Mouse (Mus musculus) neural tube, embryonic 12.5 days (tissue): ENCODE data around the gene Ndc80. TPM values are rescaled to one million over a fixed set of nuclear protein-coding genes. Genes with fewer than 3 reads are reported as not detected.

ENCODE experiments used
- ATAC-seq: fragments of 200-750 bp; cut with Nextera tagmentation; 2 replicates; pipeline ENCODE4 v1.8.0; 2017; ENCODE audit warnings: low read depth, mild to moderate bottlenecking, moderate TSS enrichment, moderate library complexity; ENCODE audit not compliant: low FRiP score
- H3K27ac ChIP-seq: fragments of 300-500 bp; sonication (generic); 2 replicates; pipeline ENCODE4 v1.5.1; 2016
- H3K27me3 ChIP-seq: fragments of 300-500 bp; sonication (generic); replicated peaks from 2 replicates; pipeline ENCODE4 v1.6.1; 2016; ENCODE audit warnings: mild to moderate bottlenecking
- H3K36me3 ChIP-seq: fragments of 300-500 bp; sonication (generic); 2 replicates; pipeline ENCODE4 v1.6.1; 2016; ENCODE audit warnings: mild to moderate bottlenecking
- H3K4me1 ChIP-seq: fragments of 300-500 bp; sonication (generic); 2 replicates; pipeline ENCODE4 v1.6.1; 2016
- H3K4me2 ChIP-seq: fragments of 300-500 bp; sonication (generic); replicated peaks from 2 replicates; pipeline ENCODE4 v1.6.1; 2016; ENCODE audit warnings: mild to moderate bottlenecking
- H3K4me3 ChIP-seq: fragments of 300-500 bp; sonication (generic); 2 replicates; pipeline ENCODE4 v1.5.1; 2016
- H3K9ac ChIP-seq: fragments of 300-500 bp; sonication (generic); 2 replicates; pipeline ENCODE4 v1.6.1; 2016; ENCODE audit warnings: mild to moderate bottlenecking
- H3K9me3 ChIP-seq: fragments of 300-500 bp; sonication (generic); 2 replicates; pipeline ENCODE4 v1.6.1; 2016; ENCODE audit warnings: mild to moderate bottlenecking
- WGBS: fragments of 180-500 bp; shearing (Covaris S2); methylation state at CpG from one replicate; pipeline ENCODE4 v1.1.7; 2016; 5-methylcytosine and 5-hydroxymethylcytosine counted together
- polyA plus RNA-seq: library from polyadenylated mRNA; unstranded; fragments of >200 nt; fragmentation: Nextera tagmentation; extraction: Ambion mirVana; gene quantifications from 2 replicates; pipeline ENCODE4 v1.2.1, GENCODE M21; 2016

Gene Ndc80
- polyA plus RNA-seq, 1 experiment from 2014 or later: 33.7 TPM

DNA sequence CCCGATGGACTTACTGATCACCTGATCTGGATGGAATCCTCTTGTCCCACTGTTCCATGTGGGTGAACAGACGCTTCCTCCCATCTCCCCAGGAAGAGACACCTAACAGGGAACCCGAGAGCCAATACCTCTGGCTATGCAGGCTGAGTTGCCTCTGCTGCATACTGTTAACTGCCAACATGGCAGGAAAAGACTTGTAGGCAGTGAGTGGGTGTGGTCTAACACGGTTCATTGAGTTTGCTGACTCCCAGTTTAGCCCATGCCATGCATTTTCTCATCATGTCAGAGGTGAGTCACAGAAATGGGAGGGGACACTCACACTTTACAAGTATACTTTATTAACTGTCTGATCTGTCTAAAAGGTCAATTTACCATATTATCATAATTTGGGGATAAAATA lies 30.9 kb downstream of the Ndc80 start:
- no peaks in the 10 kb centered on the region for H3K4me1 ChIP-seq
- no peak for ATAC-seq
- peaks cover 52% of the 10 kb centered on the region for H3K36me3 ChIP-seq
- H3K27me3 ChIP-seq: no peaks in the 10 kb centered on the region
- H3K4me3 ChIP-seq: no peak overlapping the region
- no peaks in the 10 kb centered on the region for H3K9me3 ChIP-seq
- H3K4me2 ChIP-seq: no peak overlapping the region
- 95% methylated on average over 4 of the region's 4 CpGs for WGBS
- H3K27ac ChIP-seq: no peak overlapping the region
- H3K9ac ChIP-seq: no peak overlapping the region

DNA sequence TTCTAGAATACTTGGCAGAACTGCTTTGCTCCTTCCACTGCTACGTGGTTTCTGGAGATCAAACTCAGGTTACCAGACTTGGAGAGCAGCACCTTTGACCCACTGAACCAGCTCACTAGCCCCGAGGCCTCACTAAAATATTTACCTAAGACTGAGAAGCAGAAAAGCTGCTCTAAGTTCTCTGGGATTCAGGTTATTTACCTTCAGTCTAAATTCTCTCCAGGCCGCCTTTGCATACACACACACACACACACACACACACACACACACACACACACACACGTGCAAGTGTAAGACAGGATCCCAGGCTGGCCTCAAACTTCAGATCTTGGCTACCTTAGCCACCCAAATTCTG lies 35.3 kb downstream of the Ndc80 start:
- Histone ChIP-seq H3K4me2 (no peak overlapping the region), H3K27ac (no peak overlapping the region), H3K36me3 (peaks cover 18% of the 10 kb centered on the region), H3K4me3 (no peak overlapping the region), H3K9me3 (no peaks in the 10 kb centered on the region), H3K4me1 (peaks cover 3% of the 10 kb centered on the region; the same call in 1 of the 2 replicates), H3K9ac (no peak overlapping the region), H3K27me3 (no peaks in the 10 kb centered on the region)
- 77% methylated on average over 4 of the region's 4 CpGs for WGBS
- ATAC-seq: no peak

DNA sequence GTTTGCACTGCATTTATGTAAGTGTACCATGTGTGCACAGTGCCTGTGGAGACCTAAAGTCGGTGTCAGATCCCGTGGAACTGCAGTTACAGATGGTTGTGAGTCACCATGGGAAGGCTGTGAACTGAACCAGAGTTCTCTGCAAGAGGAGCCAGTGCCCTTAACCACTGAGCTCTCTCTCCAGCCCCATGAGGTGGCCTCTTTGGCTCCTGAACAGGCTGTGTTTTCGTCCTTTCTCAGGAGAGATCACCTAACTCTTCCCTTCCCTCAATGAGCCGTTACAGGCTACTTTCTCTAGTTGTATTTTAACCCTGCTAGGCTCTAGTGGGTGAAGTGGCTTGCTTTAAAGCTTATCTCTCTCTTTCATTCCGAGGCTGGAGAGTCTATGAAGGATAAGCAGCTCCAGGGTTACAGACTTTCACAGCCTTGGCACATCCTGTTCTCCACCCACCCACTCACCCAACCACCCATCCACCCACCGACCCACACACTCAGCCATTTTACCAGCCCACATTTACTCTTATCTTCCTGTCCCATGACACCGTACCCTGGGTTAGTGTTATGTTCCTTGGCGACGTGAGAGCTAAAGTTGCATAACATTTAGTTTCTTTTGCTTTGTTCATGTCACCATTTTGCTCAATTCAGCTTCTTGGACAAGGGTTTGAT lies 35.9 kb downstream of the Ndc80 start:
- H3K27ac ChIP-seq: no peak overlapping the region
- H3K36me3 ChIP-seq: peaks cover 13% of the 10 kb centered on the region
- no peak for ATAC-seq
- no peak overlapping the region for H3K4me2 ChIP-seq
- no peaks in the 10 kb centered on the region for H3K9me3 ChIP-seq
- 82% methylated on average over 9 of the region's 9 CpGs for WGBS
- H3K27me3 ChIP-seq: no peaks in the 10 kb centered on the region
- H3K4me3 ChIP-seq: no peak overlapping the region
- H3K4me1 ChIP-seq: peaks cover 3% of the 10 kb centered on the region; the same call in 1 of the 2 replicates
- H3K9ac ChIP-seq: no peak overlapping the region

DNA sequence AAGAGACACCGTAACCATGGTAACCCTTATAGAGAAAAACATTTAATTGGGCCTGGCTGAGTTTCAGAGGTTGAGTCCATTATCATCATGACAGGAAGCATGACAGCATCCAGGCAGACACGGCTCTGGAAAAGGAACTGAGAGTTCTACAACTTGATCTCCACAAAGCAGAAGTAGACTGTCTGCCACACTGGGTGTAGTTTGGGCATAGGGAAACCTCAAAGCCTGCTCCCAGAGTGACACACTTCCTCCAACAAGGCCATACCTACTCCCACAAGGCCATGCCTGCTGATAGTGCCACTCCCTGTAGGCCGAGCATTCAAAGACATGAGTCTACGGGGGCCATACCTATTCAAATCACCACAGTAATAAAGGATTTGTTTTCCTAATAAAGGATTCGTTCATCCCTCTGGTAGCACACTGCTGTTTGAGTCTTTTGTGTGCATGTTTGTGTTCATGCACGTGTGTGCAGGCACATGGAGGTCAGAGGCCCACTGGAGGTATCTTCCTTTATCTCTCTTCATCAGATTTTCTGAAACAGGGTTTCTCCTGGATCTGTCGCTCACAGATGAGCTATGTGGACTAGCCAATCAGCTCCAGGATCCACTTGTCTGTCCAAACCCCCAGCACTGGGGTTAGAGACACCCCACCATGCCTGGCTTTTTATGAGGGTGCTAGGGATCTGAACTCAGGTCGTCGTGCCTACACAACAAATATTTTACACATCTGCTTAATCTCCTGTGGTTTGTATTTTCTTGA lies 36.8 kb downstream of the Ndc80 start:
- H3K27me3 ChIP-seq: no peaks in the 10 kb centered on the region
- no peaks in the 10 kb centered on the region for H3K9me3 ChIP-seq
- H3K4me3 ChIP-seq: no peak overlapping the region
- WGBS: 83% methylated on average over 9 of the region's 9 CpGs
- no peak overlapping the region for H3K4me2 ChIP-seq
- no peak overlapping the region for H3K9ac ChIP-seq
- H3K27ac ChIP-seq: no peak overlapping the region
- no peak for ATAC-seq
- peaks cover 5% of the 10 kb centered on the region; the same call in 1 of the 2 replicates for H3K36me3 ChIP-seq
- H3K4me1 ChIP-seq: peaks cover 3% of the 10 kb centered on the region; the same call in 1 of the 2 replicates

DNA sequence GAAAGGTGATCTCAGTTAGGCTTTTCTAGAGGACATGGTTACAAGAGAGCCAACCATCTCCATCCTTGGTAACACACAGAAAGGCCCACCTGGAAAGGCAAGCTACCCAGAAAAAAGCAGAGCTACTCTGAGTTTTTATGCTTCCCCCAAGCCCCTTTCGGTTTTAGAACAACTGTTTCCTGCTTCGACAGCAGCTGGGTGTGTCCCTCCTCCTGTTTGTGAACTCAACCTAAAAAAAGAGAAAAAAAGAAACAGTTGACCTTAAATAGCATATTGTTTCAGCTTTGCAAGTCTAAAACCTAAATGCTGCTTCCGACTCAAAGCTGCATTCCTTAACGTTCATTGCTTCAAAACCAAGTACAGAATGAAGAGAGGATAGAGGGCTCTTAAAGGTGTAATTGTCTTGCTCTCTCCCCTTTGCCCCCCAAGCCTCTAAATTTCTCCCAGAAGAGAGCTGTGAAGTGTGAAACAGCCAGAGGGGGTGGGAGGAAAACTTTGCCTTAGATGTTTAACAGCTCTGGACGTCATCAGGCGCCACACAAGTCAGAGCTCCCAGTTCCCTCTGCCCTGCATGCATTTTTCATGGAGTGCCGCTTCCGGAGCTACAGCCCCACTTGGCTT lies 40.3 kb downstream of the Ndc80 start:
- 29% methylated on average over 8 of the region's 8 CpGs for WGBS
- Histone ChIP-seq H3K9me3 (no peaks in the 10 kb centered on the region), H3K4me2 (peak overlapping the region; percentile 12), H3K36me3 (no peaks in the 10 kb centered on the region), H3K27ac (no peak overlapping the region), H3K4me1 (peaks cover 3% of the 10 kb centered on the region; the same call in 1 of the 2 replicates), H3K4me3 (no peak overlapping the region), H3K9ac (no peak overlapping the region), H3K27me3 (no peaks in the 10 kb centered on the region)
- ATAC-seq: no peak

DNA sequence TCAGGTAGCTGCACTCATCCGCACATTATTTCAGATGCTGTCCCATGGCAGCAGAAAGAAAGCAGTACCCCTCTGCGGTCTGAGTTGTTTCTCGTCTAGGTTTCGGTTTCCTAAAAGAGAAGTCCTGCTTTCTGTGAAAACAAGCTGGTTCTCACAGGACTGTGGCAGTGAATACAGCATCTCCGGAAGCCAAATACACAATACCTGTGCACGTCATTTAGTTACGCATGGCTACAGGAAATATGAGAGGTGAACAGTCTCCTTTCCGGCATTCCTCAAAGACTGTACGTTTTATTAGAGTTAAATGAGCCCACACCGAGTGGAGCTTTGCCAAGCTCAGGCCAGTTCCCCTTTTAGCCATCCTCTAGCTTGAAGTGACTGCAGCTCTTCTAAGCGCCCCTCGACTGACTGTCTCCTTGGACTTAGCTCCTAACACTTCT lies 40.8 kb downstream of the Ndc80 start:
- peak overlapping the region; percentile 12 for H3K4me2 ChIP-seq
- no peaks in the 10 kb centered on the region for H3K36me3 ChIP-seq
- H3K27ac ChIP-seq: no peak overlapping the region

DNA sequence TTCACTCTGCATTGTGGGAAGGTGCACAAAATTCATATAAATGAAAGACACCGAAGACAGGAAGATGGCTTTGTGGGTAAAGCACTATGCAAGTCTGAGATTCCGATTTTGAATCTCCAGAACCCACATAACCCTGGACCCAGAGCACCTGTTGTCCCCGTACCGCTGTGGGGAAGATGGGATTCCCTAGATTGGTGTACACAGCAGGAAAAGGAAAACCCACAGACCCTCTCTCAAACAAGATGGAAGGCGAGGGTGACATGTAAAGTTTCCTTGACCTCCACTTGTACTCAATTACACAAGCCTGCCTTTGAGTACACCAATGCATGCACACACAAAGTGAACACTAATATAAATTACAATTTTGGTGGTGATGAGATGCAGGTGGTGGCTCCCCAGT lies 41.9 kb downstream of the Ndc80 start:
- no peak overlapping the region for H3K4me3 ChIP-seq
- no peaks in the 10 kb centered on the region for H3K27me3 ChIP-seq
- 90% methylated on average over 5 of the region's 5 CpGs for WGBS

More for the DNA sequence above, 40.8 kb downstream of the Ndc80 start:
- Histone ChIP-seq H3K4me3 (no peak overlapping the region), H3K9me3 (no peaks in the 10 kb centered on the region), H3K4me1 (peaks cover 3% of the 10 kb centered on the region; the same call in 1 of the 2 replicates), H3K9ac (no peak overlapping the region), H3K27me3 (no peaks in the 10 kb centered on the region)
- ATAC-seq: no peak
- WGBS: 69% methylated on average over 12 of the region's 12 CpGs

DNA sequence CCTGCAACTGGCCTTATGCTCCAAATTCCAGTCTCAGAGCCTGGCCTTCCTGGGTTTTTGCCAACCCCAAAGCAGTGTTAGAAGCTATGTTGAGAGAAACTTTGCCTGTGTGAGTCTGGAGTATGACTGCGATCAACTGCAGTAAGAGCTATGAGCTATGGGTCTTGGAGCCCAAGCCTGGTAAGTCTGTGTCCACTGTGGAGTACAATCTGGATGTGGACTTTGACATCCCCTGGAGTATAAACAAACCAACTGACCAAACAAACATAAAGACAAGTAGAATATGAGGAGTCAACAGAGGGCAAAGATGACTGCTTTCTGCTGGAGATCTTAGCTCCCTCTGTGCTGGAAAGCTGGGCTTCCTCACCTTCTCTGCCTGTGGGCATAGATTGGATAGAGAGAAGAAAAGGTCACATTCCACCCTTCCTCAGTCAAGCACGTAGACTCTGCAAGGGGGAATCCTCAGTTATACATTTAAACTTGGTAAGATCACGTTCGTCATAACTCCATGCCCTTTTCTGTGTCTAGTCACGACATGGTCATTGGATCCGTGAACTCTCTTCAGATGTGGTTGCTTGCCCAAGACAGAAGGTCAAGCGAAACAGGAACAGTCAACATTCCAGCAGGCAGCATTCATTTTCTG lies 43.1 kb downstream of the Ndc80 start:
- no peak overlapping the region for H3K9ac ChIP-seq
- H3K27me3 ChIP-seq: no peaks in the 10 kb centered on the region
- no peaks in the 10 kb centered on the region for H3K9me3 ChIP-seq
- no peak overlapping the region for H3K4me2 ChIP-seq
- no peak overlapping the region for H3K27ac ChIP-seq
- WGBS: 93% methylated on average over 7 of the region's 7 CpGs
- no peak overlapping the region for H3K4me3 ChIP-seq
- ATAC-seq: no peak
- H3K4me1 ChIP-seq: peaks cover 3% of the 10 kb centered on the region; the same call in 1 of the 2 replicates
- no peaks in the 10 kb centered on the region for H3K36me3 ChIP-seq

More for the DNA sequence above, 41.9 kb downstream of the Ndc80 start:
- ATAC-seq: no peak
- Histone ChIP-seq H3K4me1 (peaks cover 3% of the 10 kb centered on the region; the same call in 1 of the 2 replicates), H3K4me2 (no peak overlapping the region), H3K36me3 (no peaks in the 10 kb centered on the region), H3K9ac (no peak overlapping the region), H3K9me3 (no peaks in the 10 kb centered on the region), H3K27ac (no peak overlapping the region)

DNA sequence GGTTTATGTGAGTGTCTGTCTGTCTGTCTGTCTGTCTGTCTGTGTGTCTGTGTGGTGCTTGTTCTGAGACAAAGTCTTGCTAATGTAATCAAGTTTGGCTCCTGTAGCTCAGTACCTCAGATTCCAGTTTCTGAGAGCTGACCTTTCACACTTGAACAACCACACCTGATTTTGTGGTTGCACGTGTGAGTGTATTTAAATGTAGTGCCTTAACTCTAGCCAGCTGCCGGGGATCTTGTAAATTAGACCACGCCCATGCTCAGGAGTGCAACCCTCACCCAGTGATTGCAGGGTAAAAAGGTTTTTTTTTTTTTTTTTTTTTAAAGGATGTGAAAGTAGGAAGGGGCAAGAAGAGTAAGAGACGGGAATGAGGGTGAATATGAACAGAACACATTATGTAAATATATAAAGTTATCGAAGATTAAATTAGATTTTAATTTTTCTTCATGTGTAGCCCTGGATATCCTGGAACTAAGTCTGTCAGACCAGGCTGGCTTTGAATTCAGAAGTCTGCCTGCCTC lies 47.2 kb downstream of the Ndc80 start:
- Histone ChIP-seq H3K36me3 (no peaks in the 10 kb centered on the region), H3K4me3 (no peak overlapping the region), H3K9me3 (no peaks in the 10 kb centered on the region), H3K4me1 (0 out of 2 replicates have a peak, but pooled peaks cover under 1% of the 10 kb centered on the region), H3K27ac (no peak overlapping the region), H3K27me3 (no peaks in the 10 kb centered on the region), H3K4me2 (no peak overlapping the region), H3K9ac (no peak overlapping the region)
- no peak for ATAC-seq
- WGBS: 70% methylated on average over 5 of the region's 5 CpGs

DNA sequence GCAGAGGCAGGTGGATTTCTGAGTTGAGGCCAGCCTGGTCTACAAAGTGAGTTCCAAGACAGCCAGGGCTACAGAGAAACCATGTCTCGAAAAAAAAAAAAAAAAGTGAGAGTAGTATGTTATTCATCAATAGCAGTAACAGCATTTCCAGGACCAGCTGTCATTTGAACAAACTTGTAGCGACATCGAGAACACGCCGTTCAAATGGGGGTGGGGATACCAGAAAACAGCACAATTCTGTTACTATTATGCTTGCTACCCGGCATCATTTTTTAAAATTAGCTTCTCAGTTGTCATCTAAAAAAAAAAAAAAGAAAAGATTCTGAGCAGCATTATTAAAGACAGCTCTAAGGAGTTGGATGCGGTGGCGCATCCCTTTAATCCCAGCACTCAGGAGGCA lies 49.2 kb downstream of the Ndc80 start:
- Histone ChIP-seq H3K4me1 (peaks cover 8% of the 10 kb centered on the region), H3K27ac (no peak overlapping the region)
- WGBS: 95% methylated on average over 8 of the region's 8 CpGs

DNA sequence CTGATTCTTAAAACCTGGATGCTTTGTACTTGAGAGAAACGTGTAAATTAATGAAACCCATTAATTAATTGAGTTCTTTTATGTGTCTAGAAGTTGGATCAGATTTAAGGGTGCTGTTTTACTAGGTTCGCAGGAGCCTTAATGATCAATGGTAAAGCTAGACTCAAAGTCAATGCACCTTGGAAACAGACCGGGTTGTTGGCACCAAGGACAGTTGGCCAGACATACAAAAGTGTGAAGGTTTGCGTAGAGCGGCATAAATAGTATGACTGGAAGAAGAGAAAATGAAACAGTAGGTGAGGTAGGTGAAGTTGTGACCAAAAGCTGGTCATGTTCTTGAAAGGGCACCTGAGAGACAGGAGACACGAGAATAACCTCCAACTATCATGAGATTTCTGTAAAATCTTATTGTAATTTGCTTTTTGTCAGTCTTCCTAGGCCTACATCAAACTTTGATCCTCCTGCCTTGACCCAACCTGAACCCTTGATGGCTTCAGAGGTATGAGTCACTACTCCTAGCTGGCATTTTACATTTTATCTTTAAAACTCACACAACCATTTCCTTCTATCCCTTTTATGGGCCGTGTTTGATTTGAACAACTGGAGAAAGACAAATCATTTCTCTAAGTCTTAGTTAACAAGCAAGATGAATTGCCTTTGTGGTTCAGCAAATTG lies 50.2 kb downstream of the Ndc80 start:
- WGBS: 85% methylated on average over 7 of the region's 7 CpGs
- no peak for ATAC-seq
- Histone ChIP-seq H3K4me2 (peak overlapping the region; percentile 90), H3K36me3 (no peaks in the 10 kb centered on the region), H3K4me3 (peak overlapping the region; percentile 88; the same call in 1 of the 2 replicates), H3K9me3 (no peaks in the 10 kb centered on the region), H3K27me3 (no peaks in the 10 kb centered on the region), H3K4me1 (peaks cover 8% of the 10 kb centered on the region), H3K9ac (no peak overlapping the region), H3K27ac (no peak overlapping the region)

More for the DNA sequence above, 49.2 kb downstream of the Ndc80 start:
- Histone ChIP-seq H3K9ac (no peak overlapping the region), H3K4me3 (no peak overlapping the region), H3K36me3 (no peaks in the 10 kb centered on the region), H3K9me3 (no peaks in the 10 kb centered on the region), H3K27me3 (no peaks in the 10 kb centered on the region), H3K4me2 (no peak overlapping the region)
- no peak for ATAC-seq
